Mouse (Mus musculus) liver, embryonic 11.5 days (tissue): Measurements from ENCODE around the gene Pagr1b. TPM values are rescaled to one million over a fixed set of nuclear protein-coding genes. Genes with fewer than 3 reads are reported as not detected.
A peak's percentile ranks its signal among the peaks of the same experiment; 100 is the strongest.

ENCODE experiments used
- ATAC-seq: fragments of 200-750 bp; cut with Nextera tagmentation; replicated peaks from 2 replicates; pipeline ENCODE4 v1.8.0; 2017; ENCODE audit warnings: moderate number of reproducible peaks, mild to moderate bottlenecking, moderate TSS enrichment, moderate library complexity; ENCODE audit not compliant: low FRiP score
- DNase-seq: peaks from one replicate; pipeline ENCODE4 v3.0.0-alpha.2; 2017; ENCODE audit warnings: low spot score
- H3K27ac ChIP-seq: fragments of 300-500 bp; sonication (generic); 2 replicates; pipeline ENCODE4 v1.5.1; 2014; ENCODE audit warnings: mild to moderate bottlenecking, low read depth, low read length, control low read depth
- H3K27me3 ChIP-seq: fragments of 300-500 bp; sonication (generic); replicated peaks from 2 replicates; pipeline ENCODE4 v1.6.1; 2014; ENCODE audit warnings: low read length, mixed read lengths; ENCODE audit not compliant: control insufficient read depth, insufficient read depth
- H3K36me3 ChIP-seq: fragments of 300-500 bp; sonication (generic); 2 replicates; pipeline ENCODE4 v1.6.1; 2014; ENCODE audit warnings: mild to moderate bottlenecking, low read length, moderate library complexity, mixed read lengths; ENCODE audit not compliant: control insufficient read depth, insufficient read depth
- H3K4me1 ChIP-seq: fragments of 300-500 bp; sonication (generic); replicated peaks from 2 replicates; pipeline ENCODE4 v1.6.1; 2014; ENCODE audit warnings: low read length, mixed read lengths; ENCODE audit not compliant: control insufficient read depth, insufficient read depth
- H3K4me2 ChIP-seq: fragments of 300-500 bp; sonication (generic); 2 replicates; pipeline ENCODE4 v1.6.1; 2014; ENCODE audit warnings: mild to moderate bottlenecking, control low read depth, moderate library complexity
- H3K4me3 ChIP-seq: fragments of 300-500 bp; sonication (generic); 2 replicates; pipeline ENCODE4 v1.5.1; 2014; ENCODE audit warnings: low read depth, low read length, control low read depth
- H3K9ac ChIP-seq: fragments of 300-500 bp; sonication (generic); 2 replicates; pipeline ENCODE4 v1.6.1; 2014; ENCODE audit warnings: low read depth, low read length, control low read depth
- H3K9me3 ChIP-seq: fragments of 300-500 bp; sonication (generic); 2 replicates; pipeline ENCODE4 v1.6.1; 2016; ENCODE audit warnings: low read length, inconsistent platforms, mixed read lengths; ENCODE audit not compliant: control insufficient read depth
- WGBS: fragments of 180-500 bp; shearing (Covaris S2); extraction: QIAGEN DNeasy Blood & Tissue Kit; methylation state at CpG from one replicate; pipeline ENCODE4 v1.1.7; 2014; 5-methylcytosine and 5-hydroxymethylcytosine counted together
- polyA plus RNA-seq: library from polyadenylated mRNA; unstranded; fragments of >200 nt; fragmentation: Nextera tagmentation; extraction: Ambion mirVana; gene quantifications from 2 replicates; pipeline ENCODE4 v1.2.1, GENCODE M21; 2014

The Pagr1b gene
- polyA plus RNA-seq, 1 experiment from 2014 or later: 0.41 TPM

DNA sequence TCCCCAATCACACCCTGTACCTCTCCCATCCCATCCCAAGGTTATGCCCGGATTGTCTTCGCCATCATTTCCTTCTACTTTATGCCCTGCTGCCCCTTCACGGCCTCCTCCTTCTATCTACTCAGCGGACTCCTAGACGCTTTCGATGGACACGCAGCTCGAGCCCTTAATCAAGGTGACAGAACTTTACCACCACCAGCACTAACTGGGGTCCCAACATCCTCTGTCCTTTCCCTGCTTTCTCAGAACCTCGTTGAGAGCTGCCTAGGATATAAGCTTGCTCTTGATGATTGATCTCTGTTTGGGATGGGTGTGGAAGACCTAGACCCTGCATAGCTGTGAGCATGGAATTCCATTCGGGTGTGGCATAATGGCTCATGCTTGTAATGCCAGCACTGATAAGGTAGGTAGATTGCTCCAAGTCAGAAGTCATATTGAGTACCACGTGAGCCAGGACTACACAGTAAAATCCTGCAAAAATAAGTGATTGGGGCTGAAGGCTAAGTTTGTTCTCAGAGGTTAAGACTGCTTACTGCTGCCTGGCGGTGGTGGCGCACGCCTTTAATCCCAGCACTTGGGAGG, 39.3 kb downstream of the Pagr1b start:
- Histone ChIP-seq H3K27ac (peak overlapping the region; percentile 88), H3K9me3 (no peaks in the 10 kb centered on the region), H3K9ac (peak overlapping the region; percentile 99), H3K36me3 (peaks cover 20% of the 10 kb centered on the region), H3K27me3 (no peaks in the 10 kb centered on the region), H3K4me1 (peaks cover 13% of the 10 kb centered on the region; the same call in 1 of the 2 replicates), H3K4me3 (peak overlapping the region; percentile 98), H3K4me2 (peak overlapping the region; percentile 92)
- WGBS: 24% methylated on average over 14 of the region's 14 CpGs
- ATAC-seq: 0 out of 2 replicates have a peak, but pooled peaks have one; percentile 1
- no peak for DNase-seq

DNA sequence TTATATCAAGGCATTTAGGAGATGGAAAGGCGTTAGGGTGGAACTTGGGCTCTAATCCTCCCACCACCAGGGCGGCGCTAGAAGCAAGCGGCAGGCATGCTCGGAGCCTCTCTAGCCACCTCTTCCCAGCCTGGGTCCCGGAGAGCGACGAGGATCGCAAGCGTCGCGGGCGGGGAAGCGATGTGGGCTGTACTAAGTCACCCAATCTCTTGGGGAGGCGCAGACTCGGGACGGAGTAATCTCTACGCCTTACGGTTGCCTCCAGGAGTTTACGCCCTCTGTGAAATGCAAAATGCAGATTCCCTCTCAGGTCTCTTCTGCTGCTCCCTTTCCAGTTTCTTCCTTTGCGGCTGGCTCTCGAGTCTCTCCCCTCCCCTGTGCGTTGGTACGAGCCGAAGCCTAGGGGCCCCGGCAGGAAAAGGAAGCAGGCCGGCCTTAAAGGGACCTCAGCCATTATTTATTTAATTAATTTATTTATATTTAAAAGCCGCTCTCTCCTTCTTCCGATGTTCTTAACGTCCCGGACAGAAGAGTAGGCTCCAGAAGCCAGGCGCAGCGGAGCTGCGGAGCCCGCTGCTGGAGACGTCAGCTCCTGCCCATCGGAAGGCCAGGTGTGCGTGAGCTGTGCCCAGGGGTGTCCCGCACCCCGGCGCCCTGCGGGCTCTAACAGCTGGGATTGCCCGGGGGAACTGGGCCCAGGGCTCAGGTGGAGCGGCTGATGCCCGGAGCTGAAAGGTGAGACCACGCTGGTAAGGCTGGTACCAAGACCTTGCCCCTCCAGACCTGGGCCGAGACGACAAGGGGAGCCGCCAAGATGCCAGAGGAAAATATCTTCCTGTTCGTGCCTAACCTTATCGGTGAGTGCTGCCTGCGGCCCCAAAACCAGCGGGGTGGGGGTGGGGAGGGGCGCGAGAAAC, 40.1 kb downstream of the Pagr1b start, which contains the start of gene Cdiptos:
Cdiptos (minus strand) TSS at position 149 of the 917 bp plus-strand sequence.
- DNase-seq (peak; percentile 95), ATAC-seq (peak; percentile 93)
- no peaks in the 10 kb centered on the region for H3K27me3 ChIP-seq
- peaks cover 20% of the 10 kb centered on the region for H3K36me3 ChIP-seq
- peak within 1 kb of the TSS; percentile 99 for H3K9ac ChIP-seq
- peaks cover 13% of the 10 kb centered on the region; the same call in 1 of the 2 replicates for H3K4me1 ChIP-seq
- H3K9me3 ChIP-seq: no peaks in the 10 kb centered on the region
- under 1% methylated on average over 55 of the region's 55 CpGs for WGBS
- peak within 1 kb of the TSS; percentile 98 for H3K4me3 ChIP-seq
- peak within 1 kb of the TSS; percentile 88 for H3K27ac ChIP-seq
- H3K4me2 ChIP-seq: peak within 1 kb of the TSS; percentile 92

DNA sequence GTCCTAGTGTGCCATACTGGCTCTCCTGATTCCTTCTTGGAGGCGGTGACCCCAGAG, 40.6 kb downstream of the Pagr1b start, which contains the start of gene Cdipt:
Cdipt (plus strand) TSS at position 22 of the 57 bp plus-strand sequence.
- H3K4me2 ChIP-seq: peak within 1 kb of the TSS; percentile 92
- peaks cover 13% of the 10 kb centered on the region; the same call in 1 of the 2 replicates for H3K4me1 ChIP-seq
- 0% methylated on average over 1 of the region's 1 CpGs for WGBS
- ATAC-seq (no peak), DNase-seq (no peak)
- no peaks in the 10 kb centered on the region for H3K9me3 ChIP-seq
- H3K4me3 ChIP-seq: peak within 1 kb of the TSS; percentile 98
- no peaks in the 10 kb centered on the region for H3K27me3 ChIP-seq
- H3K36me3 ChIP-seq: peaks cover 20% of the 10 kb centered on the region
- H3K27ac ChIP-seq: peak within 1 kb of the TSS; percentile 88
- H3K9ac ChIP-seq: peak within 1 kb of the TSS; percentile 99

DNA sequence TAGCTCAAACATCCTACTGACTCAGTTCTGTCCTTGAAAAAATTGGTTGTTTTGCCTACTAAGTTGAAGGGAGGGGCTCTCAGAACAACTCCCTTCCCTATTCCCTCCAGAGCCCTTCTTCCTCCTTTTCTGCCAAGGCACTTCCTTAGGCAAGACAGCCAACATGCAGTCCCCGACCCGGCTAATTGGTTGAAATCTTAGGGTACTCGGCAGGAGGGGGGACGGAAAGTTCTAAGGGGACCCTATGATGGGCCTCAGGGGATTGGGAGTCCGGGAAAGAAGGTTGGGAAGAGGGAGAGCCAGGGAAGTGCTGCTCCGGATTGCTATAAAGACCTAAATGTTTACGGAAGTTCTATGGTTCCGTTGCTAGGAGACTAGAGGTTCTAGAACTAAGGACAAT, 40.8 kb downstream of the Pagr1b start:
- 7% methylated on average over 8 of the region's 8 CpGs for WGBS
- H3K4me3 ChIP-seq: peak overlapping the region; percentile 98
- H3K27me3 ChIP-seq: no peaks in the 10 kb centered on the region
- H3K36me3 ChIP-seq: peaks cover 20% of the 10 kb centered on the region
- DNase-seq (peak; percentile 48), ATAC-seq (no peak)
- peak overlapping the region; percentile 92 for H3K4me2 ChIP-seq
- H3K27ac ChIP-seq: no peak overlapping the region
- H3K4me1 ChIP-seq: peaks cover 13% of the 10 kb centered on the region; the same call in 1 of the 2 replicates
- no peaks in the 10 kb centered on the region for H3K9me3 ChIP-seq
- H3K9ac ChIP-seq: peak overlapping the region; percentile 99; the same call in 1 of the 2 replicates

DNA sequence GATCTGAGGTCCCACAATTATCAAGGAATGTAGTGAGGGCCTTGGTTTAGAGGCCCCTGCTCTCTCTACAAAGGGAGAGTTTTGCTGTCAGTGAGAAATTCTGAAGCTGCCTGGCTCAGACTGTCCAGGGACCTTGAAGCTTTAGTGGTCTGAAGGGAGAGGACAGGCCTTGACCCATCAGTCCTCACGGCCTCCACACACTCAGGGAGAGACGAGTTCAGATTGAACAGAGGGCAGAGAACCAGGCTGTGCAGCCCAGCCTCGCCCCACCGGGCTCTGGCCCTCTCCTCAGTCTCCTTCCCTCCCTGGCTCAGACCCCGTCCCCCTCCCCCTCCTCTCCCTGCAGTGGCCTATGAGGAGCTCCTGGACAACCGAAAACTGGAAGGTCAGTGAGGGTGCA, 48.9 kb downstream of the Pagr1b start:
- DNase-seq (no peak), ATAC-seq (no peak)
- Histone ChIP-seq H3K36me3 (no peaks in the 10 kb centered on the region), H3K4me2 (no peak overlapping the region), H3K9ac (no peak overlapping the region), H3K4me3 (no peak overlapping the region), H3K27me3 (peaks cover 16% of the 10 kb centered on the region), H3K27ac (no peak overlapping the region), H3K4me1 (no peaks in the 10 kb centered on the region), H3K9me3 (no peaks in the 10 kb centered on the region)
- WGBS: 73% methylated on average over 6 of the region's 6 CpGs

DNA sequence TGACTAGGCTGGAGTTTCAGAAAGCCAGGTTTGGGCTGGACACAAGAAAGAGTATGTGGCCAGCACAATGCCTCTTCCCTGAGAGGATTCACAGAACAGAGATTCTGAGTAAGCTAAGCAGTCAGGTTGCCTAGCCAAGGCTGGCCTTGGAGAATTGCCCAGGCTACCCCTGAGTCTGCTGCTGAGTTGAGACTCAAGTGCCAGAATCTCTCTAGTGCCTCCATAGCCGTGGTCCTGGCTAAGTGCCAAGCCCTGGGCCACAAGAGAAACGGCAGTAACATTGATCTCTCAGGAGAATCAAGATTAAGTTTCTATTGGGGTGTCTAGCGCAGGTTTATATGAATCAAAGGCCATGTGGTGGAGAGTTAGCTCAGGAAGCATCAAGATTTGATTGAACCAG, 50.7 kb downstream of the Pagr1b start:
- no peaks in the 10 kb centered on the region for H3K4me1 ChIP-seq
- H3K9me3 ChIP-seq: no peaks in the 10 kb centered on the region
- ATAC-seq (no peak), DNase-seq (no peak)
- peaks cover 17% of the 10 kb centered on the region for H3K27me3 ChIP-seq
- no peak overlapping the region for H3K9ac ChIP-seq
- H3K4me3 ChIP-seq: no peak overlapping the region
- H3K36me3 ChIP-seq: no peaks in the 10 kb centered on the region
- no peak overlapping the region for H3K4me2 ChIP-seq
- H3K27ac ChIP-seq: no peak overlapping the region
- WGBS: 76% methylated on average over 3 of the region's 3 CpGs

DNA sequence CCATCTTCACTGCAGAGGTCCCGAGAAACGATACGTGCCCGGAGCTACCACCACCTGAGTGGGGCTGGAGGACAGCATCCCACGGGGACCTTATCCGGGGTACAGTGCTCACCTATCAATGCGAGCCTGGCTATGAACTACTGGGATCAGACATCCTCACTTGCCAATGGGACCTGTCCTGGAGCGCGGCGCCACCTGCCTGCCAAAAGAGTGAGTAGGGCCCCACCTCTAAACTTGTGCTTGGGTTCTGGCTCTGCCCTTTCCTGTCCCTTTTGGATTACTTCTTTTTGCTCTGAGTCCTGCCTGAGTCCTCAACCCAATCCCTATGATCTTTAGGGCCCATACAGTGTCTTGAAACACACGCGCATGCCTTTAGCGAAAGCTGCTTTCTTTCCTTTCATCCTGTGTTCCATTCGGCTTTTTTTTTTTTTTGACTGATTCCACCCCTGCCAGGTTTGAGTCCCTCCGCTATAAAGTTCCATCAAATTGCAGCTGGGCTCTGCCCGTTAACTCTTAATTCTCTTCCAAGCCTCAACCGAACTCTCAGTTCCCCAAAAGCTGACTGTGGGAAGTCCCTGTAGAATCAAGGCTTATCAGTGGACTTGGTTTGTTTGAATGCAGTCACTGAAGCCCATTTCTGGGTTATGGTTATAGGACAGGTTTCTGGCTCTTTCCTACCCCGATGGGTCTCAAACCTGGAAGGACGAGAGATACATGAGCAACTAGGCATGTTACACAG, 52.6 kb downstream of the Pagr1b start:
- Histone ChIP-seq H3K4me2 (no peak overlapping the region), H3K27me3 (peaks cover 17% of the 10 kb centered on the region), H3K4me1 (no peaks in the 10 kb centered on the region), H3K36me3 (no peaks in the 10 kb centered on the region), H3K9ac (no peak overlapping the region), H3K27ac (no peak overlapping the region), H3K4me3 (no peak overlapping the region), H3K9me3 (no peaks in the 10 kb centered on the region)
- 35% methylated on average over 19 of the region's 19 CpGs for WGBS
- ATAC-seq (no peak), DNase-seq (no peak)

DNA sequence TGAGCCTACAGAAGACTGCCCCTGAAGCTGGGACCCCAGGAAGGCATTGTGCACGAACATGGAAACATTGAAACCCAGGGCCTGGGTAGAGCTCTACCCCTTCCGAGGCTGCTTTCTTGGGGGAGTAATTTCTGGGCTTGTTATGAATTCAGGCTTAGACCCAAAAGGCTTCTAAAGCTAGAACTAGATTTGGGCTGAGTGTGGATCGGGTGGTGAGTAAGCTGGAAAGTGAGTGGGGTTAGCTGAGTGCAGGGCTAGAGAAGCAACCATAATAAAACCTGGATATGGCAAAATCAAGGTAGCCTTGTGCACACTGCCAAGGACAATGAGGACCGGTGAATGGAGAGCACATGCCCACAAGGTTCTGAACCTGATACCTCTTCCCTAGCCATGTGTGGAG, 54.3 kb downstream of the Pagr1b start:
- Histone ChIP-seq H3K27ac (no peak overlapping the region), H3K9ac (no peak overlapping the region), H3K36me3 (no peaks in the 10 kb centered on the region), H3K4me1 (no peaks in the 10 kb centered on the region), H3K27me3 (peaks cover 17% of the 10 kb centered on the region), H3K4me2 (no peak overlapping the region), H3K9me3 (no peaks in the 10 kb centered on the region), H3K4me3 (no peak overlapping the region)
- DNase-seq: no peak
- WGBS: 78% methylated on average over 4 of the region's 4 CpGs
- no peak for ATAC-seq
